Mouse (Mus musculus): ENCODE data around the gene Eps15l1. TPM values are rescaled to one million over a fixed set of nuclear protein-coding genes. Genes with fewer than 3 reads are reported as not detected.

The Eps15l1 gene
- total and polyA plus RNA-seq, 3 experiments = 19.1 to 40.8 TPM; not detected in 1

GRCm38 (mm10) chr8:72415252-72415651, 6.0 kb downstream of the Eps15l1 start:
- Histone ChIP-seq H3K27ac (ENCODE audit: control insufficient read depth, low read depth, low read length) (no peak overlapping the region), H3K79me2 (ENCODE audit: control insufficient read depth, insufficient read depth, low read length, poor library complexity) (peaks cover 93% of the 10 kb centered on the region), H3K27me3 (ENCODE audit: control insufficient read depth in 1 of 2, insufficient read depth in 2 of 2, low read length in 2 of 2) (no peaks in the 10 kb centered on the region), H3K36me3 (ENCODE audit: control insufficient read depth in 1 of 2, insufficient read depth in 2 of 2, low read length in 2 of 2) (peaks cover 0 to 32% of the 10 kb centered on the region in 2 experiments; a peak in 2 of 4 replicates), H3K9me3 (replicated peaks; ENCODE audit: insufficient read depth, low read length) (no peaks in the 10 kb centered on the region), H3K4me1 (ENCODE audit: control insufficient read depth in 1 of 2, insufficient read depth in 2 of 2, low read length in 2 of 2) (peaks cover 5 to 42% of the 10 kb centered on the region in 2 experiments), H3K4me3 (ENCODE audit: control insufficient read depth in 1 of 2, insufficient read depth in 1 of 2, low read depth in 2 of 2, low read length in 2 of 2) (no peak overlapping the region), H3K9ac (ENCODE audit: control insufficient read depth, low read depth, low read length, poor library complexity, severe bottlenecking) (no peak overlapping the region)
- TF ChIP-seq MAZ (IDR thresholded peaks at IDR 0.05; ENCODE audit: low read depth, low read length) (no peak), ETS1 (IDR thresholded peaks at IDR 0.05; ENCODE audit: low read depth, low read length) (no peak), POLR2AphosphoS5 (IDR thresholded peaks at IDR 0.05; ENCODE audit: borderline replicate concordance, low read depth, low read length) (no peak), BHLHE40 (IDR thresholded peaks at IDR 0.05; ENCODE audit: borderline replicate concordance, low read depth, low read length) (no peak), RAD21 (IDR thresholded peaks at IDR 0.05; ENCODE audit: low read depth, low read length) (no peak), TAL1 (IDR thresholded peaks at IDR 0.05; ENCODE audit: low read length) (no peak), MYC (IDR thresholded peaks at IDR 0.05; ENCODE audit: low read depth, low read length) (no peak), ELF1 (IDR thresholded peaks at IDR 0.05; ENCODE audit: low read depth, low read length) (no peak), MAX (IDR thresholded peaks at IDR 0.05; ENCODE audit: low read length) (no peak)
- DNase-seq (ENCODE audit: low read depth, low spot score) = no peak

DNA sequence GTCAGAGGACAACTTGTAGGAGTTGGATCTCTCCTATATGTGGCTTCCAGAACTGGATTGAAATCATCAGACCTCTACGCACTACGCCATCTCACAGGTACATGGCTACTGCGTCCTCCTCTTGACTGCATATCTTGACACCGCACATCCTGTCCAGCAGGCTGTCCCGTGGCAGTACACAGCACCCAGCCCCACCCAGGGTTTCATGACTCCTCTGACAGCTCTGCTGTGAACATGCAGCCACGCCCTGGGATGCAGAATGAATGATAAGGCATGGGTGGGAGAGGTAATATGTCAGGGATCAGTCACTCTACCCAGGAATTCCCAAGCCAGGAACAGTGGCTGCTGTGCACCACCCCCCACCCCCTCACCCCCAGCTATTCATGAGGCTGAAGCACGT, 7.4 kb downstream of the Eps15l1 start:
- Histone ChIP-seq H3K27me3 (ENCODE audit: control insufficient read depth in 1 of 2, insufficient read depth in 2 of 2, low read length in 2 of 2) (no peaks in the 10 kb centered on the region), H3K79me2 (ENCODE audit: control insufficient read depth, insufficient read depth, low read length, poor library complexity) (peaks cover 92% of the 10 kb centered on the region), H3K9me3 (replicated peaks; ENCODE audit: insufficient read depth, low read length) (no peaks in the 10 kb centered on the region), H3K9ac (ENCODE audit: control insufficient read depth, low read depth, low read length, poor library complexity, severe bottlenecking) (no peak overlapping the region), H3K27ac (ENCODE audit: control insufficient read depth, low read depth, low read length) (no peak overlapping the region), H3K4me1 (ENCODE audit: control insufficient read depth in 1 of 2, insufficient read depth in 2 of 2, low read length in 2 of 2) (peaks cover 1 to 32% of the 10 kb centered on the region in 2 experiments; a peak in 3 of 4 replicates), H3K36me3 (ENCODE audit: control insufficient read depth in 1 of 2, insufficient read depth in 2 of 2, low read length in 2 of 2) (peaks cover 0 to 23% of the 10 kb centered on the region in 2 experiments; a peak in 2 of 4 replicates), H3K4me3 (ENCODE audit: control insufficient read depth in 1 of 2, insufficient read depth in 1 of 2, low read depth in 2 of 2, low read length in 2 of 2) (no peak overlapping the region)
- DNase-seq (ENCODE audit: low read depth, low spot score) = peak; percentile 37
- no peak for TF ChIP-seq POLR2A (IDR thresholded peaks at IDR 0.05; ENCODE audit: control insufficient read depth in 1 of 2, insufficient read depth in 1 of 2, low read depth in 1 of 2, low read length in 2 of 2, poor library complexity in 1 of 2)
- peak; percentile 31 to 34; a peak in 1 of 4 replicates for TF ChIP-seq EP300 (IDR thresholded peaks at IDR 0.05; ENCODE audit: low read depth in 1 of 2, low read length in 2 of 2)
- TF ChIP-seq TAL1 (IDR thresholded peaks at IDR 0.05; ENCODE audit: low read length) = 0 out of 2 replicates have a peak, but pooled peaks have one; percentile 13
- TF ChIP-seq MXI1 (IDR thresholded peaks at IDR 0.05; ENCODE audit: low read depth, low read length) = no peak
- TF ChIP-seq ZKSCAN1 (IDR thresholded peaks at IDR 0.05; ENCODE audit: low read depth, low read length) = no peak
- no peak for TF ChIP-seq MAZ (IDR thresholded peaks at IDR 0.05; ENCODE audit: low read depth, low read length)
- TF ChIP-seq SIN3A (IDR thresholded peaks at IDR 0.05; ENCODE audit: low read length) = peak; percentile 33; the same call in 1 of the 2 replicates

GRCm38 (mm10) chr8:72409443-72409842, 11.8 kb downstream of the Eps15l1 start:
- H3K4me1 ChIP-seq (ENCODE audit: control insufficient read depth in 1 of 2, insufficient read depth in 2 of 2, low read length in 2 of 2) = peaks cover 0 to 12% of the 10 kb centered on the region in 2 experiments; a peak in 3 of 4 replicates

More at GRCm38 (mm10) chr8:72409443-72409842, 11.8 kb downstream of the Eps15l1 start:
- Histone ChIP-seq H3K27ac (ENCODE audit: control insufficient read depth, low read depth, low read length) (no peak overlapping the region), H3K9me3 (replicated peaks; ENCODE audit: insufficient read depth, low read length) (no peaks in the 10 kb centered on the region), H3K36me3 (ENCODE audit: control insufficient read depth in 1 of 2, insufficient read depth in 2 of 2, low read length in 2 of 2) (peaks cover 0 to 10% of the 10 kb centered on the region in 2 experiments; a peak in 3 of 4 replicates), H3K9ac (ENCODE audit: control insufficient read depth, low read depth, low read length, poor library complexity, severe bottlenecking) (no peak overlapping the region), H3K27me3 (ENCODE audit: control insufficient read depth in 1 of 2, insufficient read depth in 2 of 2, low read length in 2 of 2) (no peaks in the 10 kb centered on the region), H3K79me2 (ENCODE audit: control insufficient read depth, insufficient read depth, low read length, poor library complexity) (peaks cover 65% of the 10 kb centered on the region), H3K4me3 (ENCODE audit: control insufficient read depth in 1 of 2, insufficient read depth in 1 of 2, low read depth in 2 of 2, low read length in 2 of 2) (no peak overlapping the region)
- no peak for DNase-seq (ENCODE audit: low read depth, low spot score)
- no peak for TF ChIP-seq POLR2A (IDR thresholded peaks at IDR 0.05; ENCODE audit: control insufficient read depth in 1 of 2, insufficient read depth in 1 of 2, low read depth in 1 of 2, low read length in 2 of 2, poor library complexity in 1 of 2)
- TF ChIP-seq POLR2AphosphoS2 (IDR thresholded peaks at IDR 0.05; ENCODE audit: low read length) = no peak
- TF ChIP-seq TBP (IDR thresholded peaks at IDR 0.05; ENCODE audit: low read depth, low read length) = no peak
- no peak for TF ChIP-seq EP300 (IDR thresholded peaks at IDR 0.05; ENCODE audit: low read depth in 1 of 2, low read length in 2 of 2)
- TF ChIP-seq USF2 (IDR thresholded peaks at IDR 0.05; ENCODE audit: borderline replicate concordance in 1 of 2, insufficient read depth in 1 of 2, low read depth in 1 of 2, low read length in 2 of 2) = no peak
- no peak for TF ChIP-seq SMC3 (IDR thresholded peaks at IDR 0.05; ENCODE audit: low read depth, low read length)
